Mouse (Mus musculus) lung, postnatal 10 days (tissue): ENCODE results near the gene Rad51d.
A peak's percentile ranks its signal among the peaks of the same experiment; 100 is the strongest.

Source experiments
- DNase-seq: peaks from one replicate; pipeline ENCODE4 v3.0.0; 2021

Gene Rad51d

GRCm38 (mm10) chr11:82889524-82890341 lies 681 bp downstream of the Rad51d start:
- DNase-seq: peak; percentile 32

GRCm38 (mm10) chr11:82888491-82888946 lies 1.9 kb downstream of the Rad51d start:
- DNase-seq: peak; percentile 59

- no peak for DNase-seq
Observed at GRCm38 (mm10) chr11:82886559-82886958, 3.9 kb downstream of the Rad51d start.

- DNase-seq: no peak
Observed at GRCm38 (mm10) chr11:82883180-82883579, 7.2 kb downstream of the Rad51d start.

GRCm38 (mm10) chr11:82877726-82878344 lies 12.6 kb downstream of the Rad51d start:
- DNase-seq: no peak

GRCm38 (mm10) chr11:82875631-82876030 lies 14.8 kb downstream of the Rad51d start:
- no peak for DNase-seq

- DNase-seq: peak; percentile 19
Observed at GRCm38 (mm10) chr11:82874924-82875323, 15.5 kb downstream of the Rad51d start.

GRCm38 (mm10) chr11:82871031-82871446 lies 19.4 kb downstream of the Rad51d start, which contains the start of gene Rffl:
Gene Rffl, minus strand, starts transcription at chr11:82871210.
- DNase-seq: peak; percentile 95

- DNase-seq: peak; percentile 75
Observed at GRCm38 (mm10) chr11:82870173-82871030, 20.0 kb downstream of the Rad51d start.

GRCm38 (mm10) chr11:82869506-82870172 lies 20.8 kb downstream of the Rad51d start:
- no peak for DNase-seq

- no peak for DNase-seq
Observed at GRCm38 (mm10) chr11:82867956-82868355, 22.5 kb downstream of the Rad51d start.

GRCm38 (mm10) chr11:82866850-82867564 lies 23.4 kb downstream of the Rad51d start:
- DNase-seq: no peak

GRCm38 (mm10) chr11:82865957-82866356 lies 24.5 kb downstream of the Rad51d start:
- DNase-seq: no peak

- no peak for DNase-seq
Observed at GRCm38 (mm10) chr11:82863488-82863931, 26.9 kb downstream of the Rad51d start.

GRCm38 (mm10) chr11:82863059-82863458 lies 27.4 kb downstream of the Rad51d start:
- DNase-seq: no peak

- DNase-seq: no peak
Observed at GRCm38 (mm10) chr11:82862638-82863037, 27.8 kb downstream of the Rad51d start.

- DNase-seq: no peak
Observed at GRCm38 (mm10) chr11:82861558-82861957, 28.9 kb downstream of the Rad51d start.

- DNase-seq: no peak
Observed at GRCm38 (mm10) chr11:82860759-82861158, 29.7 kb downstream of the Rad51d start.

GRCm38 (mm10) chr11:82857307-82857848 lies 33.0 kb downstream of the Rad51d start:
- DNase-seq: peak; percentile 22

- peak; percentile 20 for DNase-seq
Observed at GRCm38 (mm10) chr11:82856032-82856431, 34.4 kb downstream of the Rad51d start.

GRCm38 (mm10) chr11:82855327-82855973 lies 35.0 kb downstream of the Rad51d start:
- DNase-seq: no peak
